Mouse (Mus musculus) layer of hippocampus, postnatal 36 days (tissue): ENCODE data around the gene Rasip1. TPM values are rescaled to one million over a fixed set of nuclear protein-coding genes. Genes with fewer than 3 reads are reported as not detected.
A peak's percentile ranks its signal among the peaks of the same experiment; 100 is the strongest.
"Not testable (repeated sequence)": the region's sequence is repeated elsewhere in the genome, so short reads cannot be mapped to it uniquely, and the experiment has no call there.

Experiments used
- DNase-seq, 2 experiments: peaks; one replicate each; pipeline ENCODE4 v3.0.0; 2022
- total RNA-seq, 2 experiments: library from RNA; stranded (reverse); gene quantifications; 2 replicates each; pipeline ENCODE4 v1.2.3; 2021

The Rasip1 gene
- total RNA-seq, 2 experiments from 2014 or later = 6.1 to 6.6 TPM

DNA sequence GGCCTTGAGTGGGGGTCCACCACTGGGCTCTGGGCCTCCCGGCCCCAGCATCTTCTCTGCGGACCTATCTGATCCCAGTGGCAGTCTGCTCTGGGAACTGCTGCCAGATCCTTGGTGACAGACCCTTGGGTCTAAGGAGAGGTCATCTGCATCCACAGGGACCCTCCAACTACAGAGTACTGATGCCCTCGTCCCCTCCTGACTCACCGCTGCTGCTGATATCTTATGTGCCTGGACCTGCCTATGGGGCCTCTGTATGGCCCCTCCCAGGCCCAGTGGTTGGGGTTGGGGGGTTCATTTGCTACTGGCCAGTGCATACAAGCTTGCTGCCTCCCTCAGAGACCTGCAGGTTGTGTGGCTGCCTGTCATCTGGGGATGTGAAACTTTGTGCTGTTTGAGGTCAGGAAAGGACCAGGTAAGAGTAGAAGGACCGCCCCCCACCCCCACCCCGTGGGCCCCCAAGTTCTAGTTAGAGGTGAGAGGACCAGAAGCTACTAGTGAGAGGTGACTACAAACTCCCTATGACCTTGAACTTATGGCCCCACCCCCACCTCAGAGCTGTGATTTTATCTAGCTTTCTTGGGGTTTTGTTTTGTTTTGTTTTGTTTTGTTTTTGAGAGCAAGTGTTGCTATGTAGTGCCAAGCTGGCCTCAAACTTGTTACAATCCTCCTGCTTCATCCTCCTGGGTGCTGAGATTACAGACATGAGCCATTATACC, 17.7 kb downstream of the Rasip1 start:
- no peak for DNase-seq

GRCm38 (mm10) chr7:45645591-45645971, 18.3 kb downstream of the Rasip1 start:
- no peak for DNase-seq

DNA sequence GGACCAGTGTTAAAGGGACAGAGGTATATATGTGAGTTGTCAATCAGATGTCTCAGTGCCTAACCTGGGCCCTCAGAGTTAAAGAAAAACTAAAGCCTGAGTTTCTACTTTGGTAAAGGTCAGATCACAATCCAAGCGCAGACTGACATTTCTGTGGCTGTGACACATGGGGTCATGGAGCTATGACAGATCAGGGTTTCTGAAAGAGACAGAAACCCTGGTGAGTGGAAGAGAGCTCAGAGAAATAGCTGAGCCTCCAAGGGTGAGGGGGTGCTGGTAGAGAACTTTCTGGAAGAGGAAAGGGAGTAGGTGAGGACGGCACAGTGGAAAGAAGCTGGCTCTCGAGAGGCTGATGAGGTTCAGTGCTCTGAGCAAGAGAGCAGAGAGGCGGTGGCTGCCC, 19.4 kb downstream of the Rasip1 start:
- no peak for DNase-seq

DNA sequence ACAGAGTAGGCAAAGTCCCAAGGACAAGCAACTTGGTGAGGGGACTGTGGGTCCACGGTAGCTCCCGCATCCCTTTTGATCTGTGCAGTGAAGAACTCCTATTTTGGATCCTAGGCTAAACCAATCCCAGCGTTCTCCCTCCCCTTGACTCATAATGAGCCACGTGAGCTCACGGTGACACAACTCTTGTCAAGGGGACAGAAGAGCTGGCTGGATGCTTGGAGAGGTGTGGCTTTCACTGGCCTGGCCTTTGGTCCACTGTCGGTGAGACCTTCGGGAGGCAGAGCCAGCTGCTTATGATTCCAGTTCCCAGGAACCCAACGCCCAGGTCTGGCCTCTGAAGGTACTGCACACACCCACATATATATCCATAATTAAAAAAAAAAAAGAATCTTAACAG, 22.1 kb downstream of the Rasip1 start:
- no peak for DNase-seq

DNA sequence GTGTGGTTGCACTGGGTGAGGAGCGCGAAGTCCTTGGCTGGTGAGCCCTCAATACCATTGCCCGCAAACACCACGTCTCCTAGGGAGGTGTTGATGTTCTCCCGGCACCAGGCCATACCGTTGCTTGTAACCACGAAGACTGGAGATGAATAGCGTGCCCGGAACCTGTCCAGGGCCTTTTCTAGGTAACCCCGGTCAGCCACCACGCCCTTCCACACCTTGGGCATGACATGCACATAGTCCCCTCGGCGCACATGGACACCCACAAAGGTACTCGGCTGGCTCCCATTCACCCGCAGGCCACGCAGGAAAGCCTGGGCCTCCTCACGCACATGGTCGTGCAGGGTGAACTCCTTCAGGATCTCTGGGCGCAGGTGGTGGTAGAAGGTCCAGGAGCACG, 23.2 kb downstream of the Rasip1 start:
- DNase-seq = not testable (repeated sequence)

GRCm38 (mm10) chr7:45654424-45655047, 27.2 kb downstream of the Rasip1 start:
- DNase-seq = no peak

DNA sequence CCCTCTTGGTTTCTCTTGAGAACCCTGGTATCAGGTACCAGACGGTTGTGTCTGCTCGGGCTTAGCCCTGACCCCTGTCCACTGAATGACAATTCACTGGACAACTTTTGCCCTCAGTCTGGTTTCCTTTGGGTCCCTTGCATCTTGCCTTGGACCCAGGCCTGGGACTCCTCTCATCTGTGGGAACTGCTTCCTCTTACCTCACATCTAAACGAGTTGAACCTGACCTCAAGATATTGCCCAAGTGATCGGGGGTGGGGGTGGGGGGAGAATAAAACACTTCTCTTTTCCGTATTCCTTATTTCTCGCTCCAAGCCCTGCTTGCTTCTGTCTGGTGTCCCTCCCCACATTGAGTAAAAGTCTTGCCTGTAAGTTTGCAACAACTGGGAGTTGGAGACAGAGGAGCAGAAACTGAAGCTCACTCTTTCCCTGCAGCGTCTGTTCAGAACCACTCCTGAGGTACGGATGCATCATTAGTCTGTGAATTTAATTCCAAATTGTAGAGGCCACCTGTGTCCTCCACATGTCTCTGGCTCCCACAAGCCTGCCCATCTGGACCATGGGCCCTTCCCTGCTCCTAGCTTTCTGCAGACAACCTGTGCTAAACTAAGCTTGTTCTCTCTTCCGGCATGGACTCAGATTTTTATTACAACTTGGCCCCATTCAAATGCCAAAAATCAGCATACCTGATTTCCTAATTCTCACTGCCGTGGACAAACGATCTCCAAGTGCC, 33.6 kb downstream of the Rasip1 start:
- no peak for DNase-seq

- not testable (repeated sequence) for DNase-seq
Observed at GRCm38 (mm10) chr7:45661702-45662101, 34.4 kb downstream of the Rasip1 start.

- DNase-seq = no peak
Observed at GRCm38 (mm10) chr7:45665303-45666138, 38.2 kb downstream of the Rasip1 start.

DNA sequence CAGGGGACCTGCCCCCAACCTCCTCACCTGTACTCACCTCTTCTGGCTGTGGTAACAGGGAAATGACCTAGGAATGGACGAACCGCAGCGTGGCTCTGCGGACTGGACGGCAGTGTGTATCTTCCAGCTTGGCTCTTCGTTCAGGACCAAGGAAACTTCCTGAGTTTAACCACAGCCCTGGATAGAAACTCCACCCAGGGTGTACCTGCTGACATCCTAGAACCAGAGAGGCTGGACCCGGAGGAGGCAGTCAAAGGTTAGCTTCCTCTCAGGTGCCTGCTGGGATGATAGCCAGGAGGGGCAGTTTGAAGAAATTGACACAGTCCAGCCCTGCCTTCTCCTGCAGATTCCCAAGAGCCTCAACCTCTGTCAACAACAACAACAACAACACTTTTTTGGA, 38.9 kb downstream of the Rasip1 start, which contains the start of gene Fut2:
Gene Fut2, minus strand, starts transcription at position 234 of the 400 bp plus-strand sequence.
- no peak for DNase-seq

DNA sequence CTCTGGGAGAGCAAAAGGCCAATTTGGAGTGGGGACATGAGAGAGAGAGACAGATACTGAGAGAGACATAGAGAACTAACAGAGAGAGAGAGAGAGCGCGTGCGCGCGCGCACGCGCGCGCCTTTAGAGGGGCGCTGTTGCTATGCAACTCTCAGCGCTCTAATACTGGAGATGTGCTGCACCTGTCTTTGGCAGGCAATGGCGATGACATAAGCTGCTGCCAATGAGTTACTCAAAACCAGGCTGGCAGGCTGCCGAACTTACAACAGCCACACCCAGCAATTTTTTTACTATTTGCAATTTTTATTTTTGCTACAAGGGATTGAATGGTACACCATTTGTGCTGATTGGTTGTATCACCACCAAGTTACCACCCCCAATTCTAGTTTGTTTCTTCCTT, 40.5 kb downstream of the Rasip1 start:
- DNase-seq = no peak

DNA sequence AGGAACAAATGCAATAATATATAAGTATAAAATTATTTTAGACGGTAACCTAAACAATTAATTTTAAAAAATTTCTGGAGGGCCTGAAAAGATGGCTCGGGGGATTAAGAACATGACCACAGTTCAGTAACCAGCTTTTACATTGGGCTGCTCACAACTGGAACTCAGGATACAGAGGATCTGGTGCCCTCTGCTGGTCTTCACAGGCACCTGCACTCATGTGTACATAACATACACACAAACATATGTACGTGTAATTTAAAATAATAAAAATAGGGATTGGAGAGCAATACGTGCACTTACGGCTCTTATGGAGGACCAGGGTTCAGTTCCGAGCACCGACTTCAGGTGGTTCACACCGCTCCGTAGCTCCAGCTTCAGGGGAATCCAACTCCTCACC, 41.6 kb downstream of the Rasip1 start:
- DNase-seq = no peak

DNA sequence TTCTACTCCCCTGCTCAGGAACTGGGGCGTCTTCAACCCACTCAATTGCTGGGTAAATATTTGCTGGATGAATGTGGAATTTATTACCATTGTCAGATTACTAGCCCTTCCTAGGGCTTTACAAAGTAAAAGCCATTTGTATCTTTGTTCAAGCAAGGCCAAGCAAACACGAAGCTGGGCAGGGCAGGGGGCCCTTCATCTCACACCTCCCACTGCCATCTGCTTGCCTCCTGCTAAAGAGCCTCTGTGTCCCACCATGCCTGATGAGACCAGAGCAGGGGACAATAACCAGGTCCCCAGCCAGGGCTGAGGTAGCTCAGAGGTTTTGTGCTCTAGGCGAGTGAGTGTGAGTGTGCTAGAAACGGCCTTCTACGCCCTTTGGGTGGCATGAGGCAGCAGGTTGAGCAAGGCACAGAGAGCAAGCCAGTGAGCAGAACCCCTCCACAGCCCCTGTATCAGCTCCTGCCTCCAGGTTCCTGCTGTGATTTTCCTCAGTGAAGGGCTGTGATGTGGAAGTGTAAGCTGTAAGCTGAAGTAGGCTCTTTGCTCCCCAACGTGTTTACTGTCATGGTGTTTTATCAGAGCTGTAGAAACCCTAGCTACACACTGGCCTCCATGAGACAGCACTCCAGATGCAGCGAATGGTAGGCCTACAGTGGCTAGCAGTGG, 50.5 kb downstream of the Rasip1 start:
- DNase-seq = no peak

GRCm38 (mm10) chr7:45678513-45678912, 51.2 kb downstream of the Rasip1 start:
- no peak for DNase-seq

- DNase-seq = no peak
Observed at GRCm38 (mm10) chr7:45679966-45680621, 52.8 kb downstream of the Rasip1 start.

GRCm38 (mm10) chr7:45681046-45681736, 53.9 kb downstream of the Rasip1 start:
- DNase-seq = no peak

- peak; percentile 80 to 84 for DNase-seq
Observed at GRCm38 (mm10) chr7:45682144-45683126, 55.1 kb downstream of the Rasip1 start.

GRCm38 (mm10) chr7:45683396-45684050, 56.2 kb downstream of the Rasip1 start, which contains the start of gene Ntn5:
Gene Ntn5, plus strand, starts transcription at chr7:45684022.
- DNase-seq = no peak

GRCm38 (mm10) chr7:45685811-45686210, 58.5 kb downstream of the Rasip1 start:
- DNase-seq = no peak
